8 mouse cellular contexts compared by ENCODE assay signal in genomic region chr2:103784621-103785020, GRCm38 (mm10). TPM values are rescaled to one million over a fixed set of nuclear protein-coding genes. Genes with fewer than 3 reads are reported as not detected.
DNase-seq lines count a peak whose midpoint lies in the region; ATAC-seq and TF ChIP-seq lines count a peak whose summit lies in the region.

No protein-coding gene starts in this region.

- peak; percentile 44 for DNase-seq in embryonic facial prominence, embryonic 11.5 days (ENCODE audit: low spot score)
- no peak for DNase-seq in embryonic facial prominence, embryonic 10.5 days (ENCODE audit: low spot score)
- peak; percentile 80 for DNase-seq in midbrain, embryonic 11.5 days (ENCODE audit: low spot score, missing footprints)
- peak; percentile 55 for DNase-seq in liver, postnatal 0 days
- DNase-seq in thymus, postnatal 25 days = peak; percentile 38
- no peak for DNase-seq in neural tube, embryonic 10.5 days (ENCODE audit: extremely low spot score, low spot score)
- DNase-seq in heart, adult 11 months = no peak

- H3K9me3 ChIP-seq in embryonic facial prominence, embryonic 11.5 days (replicated peaks; ENCODE audit: control insufficient read depth, low read length) = no peaks in the 10 kb centered on the region
- no peaks in the 10 kb centered on the region for H3K9me3 ChIP-seq in embryonic facial prominence, embryonic 10.5 days
- H3K9me3 ChIP-seq in midbrain, embryonic 11.5 days (ENCODE audit: control insufficient read depth, low read length) = no peaks in the 10 kb centered on the region
- H3K9me3 ChIP-seq in midbrain, embryonic 13.5 days = no peaks in the 10 kb centered on the region
- no peaks in the 10 kb centered on the region for H3K9me3 ChIP-seq in liver, postnatal 0 days (ENCODE audit: low read length)

- TF ChIP-seq EP300 in liver, postnatal 0 days (IDR thresholded peaks at IDR 0.05; ENCODE audit: low read depth) = no peak

- no peak for ATAC-seq in embryonic facial prominence, embryonic 11.5 days (replicated peaks; ENCODE audit: insufficient number of reproducible peaks, low FRiP score, low TSS enrichment, low read depth)
- ATAC-seq in midbrain, embryonic 11.5 days (ENCODE audit: low FRiP score) = no peak
- ATAC-seq in midbrain, embryonic 13.5 days = no peak
- no peak; the same call in 1 of the 2 replicates for ATAC-seq in liver, postnatal 0 days

- TF ChIP-seq CTCF in liver, postnatal 0 days (IDR thresholded peaks at IDR 0.05; ENCODE audit: low read depth) = peak; percentile 68

- H3K9ac ChIP-seq in embryonic facial prominence, embryonic 11.5 days (replicated peaks; ENCODE audit: low read length) = no peak overlapping the region
- no peak overlapping the region for H3K9ac ChIP-seq in midbrain, embryonic 11.5 days (ENCODE audit: low read length)
- no peak overlapping the region for H3K9ac ChIP-seq in midbrain, embryonic 13.5 days (replicated peaks)
- no peak overlapping the region for H3K9ac ChIP-seq in liver, postnatal 0 days (replicated peaks)

- H3K4me1 ChIP-seq in embryonic facial prominence, embryonic 11.5 days (ENCODE audit: control insufficient read depth, insufficient read depth, low read length) = no peaks in the 10 kb centered on the region
- peaks cover 2% of the 10 kb centered on the region; the same call in 1 of the 2 replicates for H3K4me1 ChIP-seq in embryonic facial prominence, embryonic 10.5 days
- no peaks in the 10 kb centered on the region for H3K4me1 ChIP-seq in midbrain, embryonic 11.5 days (ENCODE audit: control insufficient read depth, insufficient read depth, low read length)
- H3K4me1 ChIP-seq in midbrain, embryonic 13.5 days (replicated peaks) = peaks cover 7% of the 10 kb centered on the region; the same call in 1 of the 2 replicates
- H3K4me1 ChIP-seq in liver, postnatal 0 days (ENCODE audit: insufficient read depth) = no peaks in the 10 kb centered on the region

- H3K4me3 ChIP-seq in embryonic facial prominence, embryonic 11.5 days (ENCODE audit: low read depth, low read length) = no peak overlapping the region
- no peak overlapping the region for H3K4me3 ChIP-seq in embryonic facial prominence, embryonic 10.5 days
- H3K4me3 ChIP-seq in midbrain, embryonic 11.5 days (ENCODE audit: low read depth, low read length) = no peak overlapping the region
- H3K4me3 ChIP-seq in midbrain, embryonic 13.5 days (replicated peaks) = no peak overlapping the region
- no peak overlapping the region for H3K4me3 ChIP-seq in liver, postnatal 0 days (ENCODE audit: low read depth, low read length)

- no peaks in the 10 kb centered on the region for H3K27me3 ChIP-seq in embryonic facial prominence, embryonic 11.5 days (ENCODE audit: control insufficient read depth, insufficient read depth, low read length)
- H3K27me3 ChIP-seq in embryonic facial prominence, embryonic 10.5 days (replicated peaks; ENCODE audit: low read depth, poor library complexity, severe bottlenecking) = no peaks in the 10 kb centered on the region
- no peaks in the 10 kb centered on the region for H3K27me3 ChIP-seq in midbrain, embryonic 11.5 days (ENCODE audit: control insufficient read depth, insufficient read depth, low read length)
- no peaks in the 10 kb centered on the region for H3K27me3 ChIP-seq in midbrain, embryonic 13.5 days
- no peaks in the 10 kb centered on the region for H3K27me3 ChIP-seq in liver, postnatal 0 days (ENCODE audit: insufficient read depth, low read length)

- 88% methylated on average over 4 of the region's 4 CpGs for WGBS in embryonic facial prominence, embryonic 11.5 days
- WGBS in embryonic facial prominence, embryonic 10.5 days = 90% methylated on average over 4 of the region's 4 CpGs
- WGBS in midbrain, embryonic 11.5 days = 91% methylated on average over 4 of the region's 4 CpGs
- WGBS in midbrain, embryonic 13.5 days = 91% methylated on average over 4 of the region's 4 CpGs
- WGBS in liver, postnatal 0 days (ENCODE audit: insufficient replicate concordance) = 83% methylated on average over 4 of the region's 4 CpGs

- H3K4me2 ChIP-seq in embryonic facial prominence, embryonic 11.5 days (ENCODE audit: low read depth, low read length) = no peak overlapping the region
- no peak overlapping the region for H3K4me2 ChIP-seq in midbrain, embryonic 11.5 days
- H3K4me2 ChIP-seq in midbrain, embryonic 13.5 days (replicated peaks) = no peak overlapping the region
- no peak overlapping the region for H3K4me2 ChIP-seq in liver, postnatal 0 days (ENCODE audit: low read depth, low read length)

- no peak overlapping the region for H3K27ac ChIP-seq in embryonic facial prominence, embryonic 11.5 days (replicated peaks; ENCODE audit: low read depth, low read length)
- H3K27ac ChIP-seq in embryonic facial prominence, embryonic 10.5 days (replicated peaks) = no peak overlapping the region
- no peak overlapping the region for H3K27ac ChIP-seq in midbrain, embryonic 11.5 days (ENCODE audit: low read depth, low read length)
- no peak overlapping the region for H3K27ac ChIP-seq in midbrain, embryonic 13.5 days
- no peak overlapping the region for H3K27ac ChIP-seq in liver, postnatal 0 days (ENCODE audit: low read depth)

- H3K36me3 ChIP-seq in embryonic facial prominence, embryonic 11.5 days (replicated peaks; ENCODE audit: control insufficient read depth, insufficient read depth, low read depth, low read length) = peaks cover 3% of the 10 kb centered on the region
- H3K36me3 ChIP-seq in embryonic facial prominence, embryonic 10.5 days (replicated peaks) = peaks cover 94% of the 10 kb centered on the region
- H3K36me3 ChIP-seq in midbrain, embryonic 11.5 days (ENCODE audit: control insufficient read depth, insufficient read depth, low read length) = peaks cover 5% of the 10 kb centered on the region
- peaks cover 17% of the 10 kb centered on the region for H3K36me3 ChIP-seq in midbrain, embryonic 13.5 days
- H3K36me3 ChIP-seq in liver, postnatal 0 days (replicated peaks; ENCODE audit: insufficient read depth, low read length) = peaks cover 51% of the 10 kb centered on the region

RNA-seq across cellular contexts. Expression of gene Caprin1, which starts 12.8 kb away (rescaled TPM):
- polyA plus RNA-seq in embryonic facial prominence, embryonic 11.5 days (2014; fragmentation: Nextera tagmentation; extraction: Ambion mirVana) = 622 and 665 TPM in 2 replicates
- 533 and 550 TPM in 2 replicates for polyA plus RNA-seq in embryonic facial prominence, embryonic 10.5 days (2016; fragmentation: Nextera tagmentation; extraction: Ambion mirVana)
- polyA plus RNA-seq in midbrain, embryonic 11.5 days (2014; fragmentation: Nextera tagmentation; extraction: Ambion mirVana) = 662 and 708 TPM in 2 replicates
- 452 and 486 TPM in 2 replicates for polyA plus RNA-seq in midbrain, embryonic 13.5 days (2015; fragmentation: Nextera tagmentation; extraction: Ambion mirVana)
- 61.9 and 69.2 TPM in 2 replicates for polyA plus RNA-seq in liver, postnatal 0 days (2015; fragmentation: Nextera tagmentation; extraction: Ambion mirVana)

RNA-seq across cellular contexts. Expression of gene Nat10, which starts 23.6 kb away (rescaled TPM):
- polyA plus RNA-seq in embryonic facial prominence, embryonic 11.5 days (2014; fragmentation: Nextera tagmentation; extraction: Ambion mirVana) = 20.8 and 23.9 TPM in 2 replicates
- polyA plus RNA-seq in embryonic facial prominence, embryonic 10.5 days (2016; fragmentation: Nextera tagmentation; extraction: Ambion mirVana) = 31.5 and 35.4 TPM in 2 replicates
- 22.8 and 24.2 TPM in 2 replicates for polyA plus RNA-seq in midbrain, embryonic 11.5 days (2014; fragmentation: Nextera tagmentation; extraction: Ambion mirVana)
- polyA plus RNA-seq in midbrain, embryonic 13.5 days (2015; fragmentation: Nextera tagmentation; extraction: Ambion mirVana) = 19.0 and 20.3 TPM in 2 replicates
- polyA plus RNA-seq in liver, postnatal 0 days (2015; fragmentation: Nextera tagmentation; extraction: Ambion mirVana) = 5.5 and 5.7 TPM in 2 replicates

Comparison
In these comparisons a context has a peak if more than half of its experiments do, and no peak if none do; other contexts are left out.
1. DNase-seq: peak in embryonic facial prominence, embryonic 11.5 days (single experiment), midbrain, embryonic 11.5 days (single experiment), liver, postnatal 0 days (single experiment) and thymus, postnatal 25 days (single experiment); none in embryonic facial prominence, embryonic 10.5 days (single experiment), neural tube, embryonic 10.5 days (single experiment) and heart, adult 11 months (single experiment).